Mouse (Mus musculus) layer of hippocampus, postnatal 25 days (tissue): ENCODE measurements at regions not wholly inside any gene's neighbourhood (a gene's known extent, or its start where the extent isn't known, plus 50 kb on each side); places are given as distances from the start of the nearest gene placed in this dataset.

Experiments used
- DNase-seq, 2 experiments: peaks; one replicate each; pipeline ENCODE4 v3.0.0; 2022; ENCODE audit warnings: mixed read lengths in 2 of 2, low spot score in 1 of 2; ENCODE audit errors: extremely low spot score in 1 of 2

GRCm38 (mm10) chr3:80248611-80249010 lies 364.3 kb downstream of the Fam198b start:
- no peak for DNase-seq

DNA sequence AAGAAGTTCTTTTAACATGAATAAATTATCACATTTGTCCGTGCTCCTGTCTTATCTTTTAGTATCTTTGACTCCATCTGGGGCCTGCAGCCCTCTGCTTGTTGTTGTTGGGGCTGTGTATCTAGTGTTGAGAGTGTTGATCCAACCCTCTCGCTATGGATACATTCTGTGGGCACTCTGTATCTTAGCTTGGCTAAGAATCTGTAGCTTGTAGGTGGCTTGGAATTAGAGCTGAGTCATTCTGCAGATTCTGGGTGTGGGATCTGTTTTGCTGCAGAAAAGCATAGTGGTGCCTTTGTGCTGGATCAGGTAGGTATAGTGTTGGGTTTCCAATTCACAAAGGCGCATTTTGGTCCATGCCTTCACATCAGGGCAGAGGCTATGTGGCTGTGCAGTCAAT lies 365.6 kb downstream of the Fam198b start:
- no peak for DNase-seq

GRCm38 (mm10) chr3:80255304-80255703 lies 371.0 kb downstream of the Fam198b start:
- DNase-seq, result no peak

DNA sequence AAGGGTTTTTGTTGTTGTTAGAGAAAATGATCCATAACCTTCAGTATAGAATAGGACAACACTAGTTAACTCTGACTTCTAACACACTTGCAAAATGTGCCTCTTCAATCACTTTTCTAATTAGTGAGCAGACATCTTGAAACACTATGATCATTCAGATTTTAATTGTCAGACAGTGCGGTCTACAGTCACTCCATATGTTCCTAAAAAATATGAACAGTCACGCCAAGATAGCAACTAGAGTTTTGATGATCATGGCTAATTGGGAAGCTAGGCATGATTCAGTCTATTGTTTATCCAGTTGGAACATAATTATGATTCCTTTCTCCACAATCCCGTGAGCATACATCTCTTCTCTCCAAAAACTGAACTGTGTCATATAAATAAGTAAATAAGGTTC lies 372.1 kb downstream of the Fam198b start:
- no peak for DNase-seq

GRCm38 (mm10) chr3:80263095-80263494 lies 378.8 kb downstream of the Fam198b start:
- DNase-seq, result no peak

GRCm38 (mm10) chr3:80284656-80285055 lies 400.3 kb downstream of the Fam198b start:
- DNase-seq, result no peak

DNA sequence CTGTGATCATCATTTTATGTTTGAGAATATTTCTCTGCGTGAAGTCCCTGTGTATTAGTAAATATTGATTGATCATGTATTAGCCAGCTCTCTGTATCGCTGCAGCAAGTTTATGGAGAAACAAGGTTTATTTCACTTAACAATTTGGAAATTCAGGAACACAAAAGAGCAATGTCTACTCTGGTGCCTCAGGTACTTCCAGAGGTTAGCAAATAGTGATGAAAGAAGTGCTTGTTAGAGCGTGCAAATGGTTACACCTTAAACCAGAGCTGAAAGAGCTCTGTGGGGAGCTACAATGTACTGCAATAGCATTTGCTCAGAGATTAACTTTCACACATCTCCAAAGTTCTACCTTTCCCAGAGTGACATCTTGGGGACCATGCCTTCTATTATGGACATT lies 400.9 kb downstream of the Fam198b start:
- no peak for DNase-seq

DNA sequence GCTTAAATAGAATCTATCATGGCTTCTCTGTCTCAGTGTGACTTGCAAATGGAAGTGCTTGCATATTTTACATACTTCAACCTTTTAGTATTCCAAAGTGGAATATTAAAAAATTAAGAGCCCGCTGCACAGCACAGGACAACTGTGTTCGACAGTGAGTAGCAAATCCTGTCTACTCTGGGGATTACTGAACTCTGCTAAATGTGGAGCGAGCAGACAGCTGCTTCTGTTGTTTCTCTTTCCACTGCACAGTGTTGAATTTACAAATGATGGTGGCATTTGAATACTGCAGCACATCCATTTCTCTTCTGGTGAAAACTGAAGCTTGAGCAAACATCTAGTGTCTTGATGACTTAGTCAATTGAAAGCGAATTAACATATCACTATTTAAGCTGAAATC lies 409.2 kb downstream of the Fam198b start:
- DNase-seq, result no peak

GRCm38 (mm10) chr3:80307632-80308031 lies 423.3 kb downstream of the Fam198b start:
- DNase-seq, result no peak

GRCm38 (mm10) chr3:80309931-80310330 lies 425.6 kb downstream of the Fam198b start:
- DNase-seq, result no peak

GRCm38 (mm10) chr3:80311689-80312088 lies 427.4 kb downstream of the Fam198b start:
- DNase-seq, result no peak

DNA sequence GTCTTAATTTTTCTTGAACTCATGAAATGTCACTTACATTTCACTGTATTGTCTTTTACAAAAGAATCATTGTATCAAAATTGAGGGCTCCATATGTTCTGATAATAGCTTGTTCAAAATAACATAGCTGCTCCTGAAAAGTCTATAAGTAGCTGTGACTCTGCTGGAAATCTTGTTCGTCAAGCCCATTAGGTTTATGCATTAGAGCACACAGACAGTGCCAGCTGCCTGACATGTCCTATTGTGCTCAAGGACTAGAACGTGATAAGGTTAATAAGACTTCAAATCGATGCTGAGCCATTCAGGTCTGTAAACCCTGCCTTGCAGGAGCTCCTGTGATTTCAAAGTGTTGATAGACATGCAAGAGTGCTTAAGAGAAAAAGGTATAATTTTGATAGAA lies 438.0 kb downstream of the Fam198b start:
- no peak for DNase-seq

DNA sequence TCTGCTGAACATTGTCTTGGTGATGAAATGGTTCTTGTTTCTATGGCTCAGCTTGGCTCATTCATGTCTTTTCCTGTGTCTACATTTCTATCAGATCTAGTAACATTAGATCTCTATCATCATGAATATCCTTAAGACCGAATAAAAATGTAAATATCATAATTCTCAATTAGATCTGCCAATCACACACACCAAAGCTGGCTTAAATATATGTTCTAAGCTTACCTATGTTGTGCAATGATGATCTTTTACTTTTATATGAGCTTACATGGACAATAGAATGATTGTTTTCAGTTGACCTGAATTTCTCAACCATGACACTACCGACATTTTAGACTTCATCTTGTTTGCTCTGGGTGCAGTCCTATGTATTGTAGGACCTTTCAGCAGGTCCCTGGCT lies 440.4 kb downstream of the Fam198b start:
- no peak for DNase-seq

GRCm38 (mm10) chr3:80331776-80332175 lies 447.4 kb downstream of the Fam198b start:
- no peak for DNase-seq

GRCm38 (mm10) chr3:80334446-80334893 lies 450.1 kb downstream of the Fam198b start:
- DNase-seq, result no peak

DNA sequence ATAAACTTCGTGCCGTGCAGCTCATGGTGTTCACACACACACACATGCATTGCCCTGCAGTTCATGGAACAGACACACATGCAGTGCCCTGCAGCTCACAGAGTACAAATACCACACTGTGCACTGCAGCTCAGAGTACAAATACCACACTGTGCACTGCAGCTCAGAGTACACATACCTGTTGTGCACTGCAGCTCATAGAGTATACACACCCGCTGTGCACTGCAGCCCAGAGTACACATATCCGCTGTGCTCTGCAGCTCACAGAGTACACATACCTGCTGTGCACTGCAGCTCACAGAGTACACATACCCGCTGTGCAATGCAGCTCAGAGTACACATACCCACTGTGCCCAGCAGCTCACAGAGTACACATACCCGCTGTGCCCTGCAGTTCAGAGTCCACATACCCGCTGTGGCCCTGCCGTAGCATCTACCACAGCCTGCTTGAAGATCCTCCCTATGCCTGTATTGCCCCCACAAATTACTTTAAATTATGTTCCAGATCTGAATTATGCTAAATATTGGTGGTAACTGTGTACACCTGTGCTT lies 451.9 kb downstream of the Fam198b start:
- DNase-seq, result no peak

GRCm38 (mm10) chr3:80367972-80368371 lies 434.7 kb downstream of the Gria2 start:
- DNase-seq, result peak in 1 of 2 experiments; percentile 6

GRCm38 (mm10) chr3:80369214-80369941 lies 433.3 kb downstream of the Gria2 start:
- DNase-seq, result no peak

- no peak for DNase-seq
Observed at GRCm38 (mm10) chr3:80372436-80372835, 430.2 kb downstream of the Gria2 start.

DNA sequence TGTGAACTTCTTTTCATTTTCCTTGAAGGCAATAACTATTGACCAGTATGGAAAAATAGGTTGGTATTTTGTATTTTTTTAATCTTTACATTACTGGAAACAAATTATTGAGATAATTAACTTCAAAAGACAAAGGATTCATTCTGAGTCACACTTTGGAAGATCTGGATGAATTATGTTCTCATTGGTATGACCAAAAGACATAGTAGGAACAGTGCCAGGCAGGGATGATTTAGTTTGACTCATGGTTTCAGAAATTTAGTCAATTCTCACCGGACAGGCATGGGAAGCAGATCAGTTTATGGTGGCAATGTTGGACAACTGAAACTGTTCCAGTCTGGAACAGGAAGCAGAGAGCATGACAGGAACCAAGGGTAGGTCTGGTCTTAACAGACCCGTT lies 416.6 kb downstream of the Gria2 start:
- no peak for DNase-seq

DNA sequence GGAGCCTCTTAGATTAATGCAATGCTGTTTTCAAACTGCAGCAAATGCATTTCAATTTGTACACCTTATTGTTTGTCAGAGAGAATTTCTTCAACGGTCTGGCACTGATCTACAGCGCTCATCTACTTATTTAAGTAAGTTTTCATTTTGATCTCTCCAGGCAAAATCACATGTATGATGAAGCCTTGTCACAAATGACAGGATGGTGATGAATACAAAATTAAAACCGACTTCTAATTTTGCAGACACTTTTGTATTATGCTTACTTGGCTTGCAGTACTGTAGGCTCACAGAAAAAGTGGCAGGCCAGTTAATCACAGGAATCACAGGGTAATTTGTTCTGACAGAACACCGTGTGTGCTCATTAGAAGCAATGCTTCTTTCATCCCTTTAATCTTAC lies 406.4 kb downstream of the Gria2 start:
- DNase-seq, result no peak

- no peak for DNase-seq
Observed at GRCm38 (mm10) chr3:80420453-80420852, 382.2 kb downstream of the Gria2 start.
